Mouse (Mus musculus) liver, adult 2 months (tissue): Measurements from ENCODE around the gene 4930524B15Rik. TPM values are rescaled to one million over a fixed set of nuclear protein-coding genes. Genes with fewer than 3 reads are reported as not detected.
"Not testable (repeated sequence)": the region's sequence is repeated elsewhere in the genome, so short reads cannot be mapped to it uniquely, and the experiment has no call there.

Source experiments
- DNase-seq: peaks from one replicate; pipeline ENCODE4 v3.0.0-alpha.2; 2011; ENCODE audit warnings: low read depth, low spot score; ENCODE audit errors: extremely low read depth
- H3K27ac ChIP-seq: fragments of 200-500 bp; replicated peaks from 2 replicates; pipeline ENCODE4 v1.5.1; 2012; ENCODE audit warnings: low read depth, mild to moderate bottlenecking, control low read depth, inconsistent platforms, low read length; ENCODE audit not compliant: insufficient read depth
- H3K27me3 ChIP-seq: fragments of 200-500 bp; 2 replicates; pipeline ENCODE4 v1.6.1; 2012; ENCODE audit warnings: mild to moderate bottlenecking, moderate library complexity, low read length, inconsistent platforms; ENCODE audit not compliant: control insufficient read depth, insufficient read depth
- H3K36me3 ChIP-seq: fragments of 200-500 bp; 2 replicates; pipeline ENCODE4 v1.6.1; 2012; ENCODE audit warnings: low read length, inconsistent platforms; ENCODE audit not compliant: control insufficient read depth, insufficient read depth
- H3K4me1 ChIP-seq: fragments of 200-500 bp; 2 replicates; pipeline ENCODE4 v1.6.1; 2011; ENCODE audit warnings: low read length; ENCODE audit not compliant: control insufficient read depth, insufficient read depth
- H3K4me3 ChIP-seq: fragments of 200-500 bp; 2 replicates; pipeline ENCODE4 v1.5.1; 2011; ENCODE audit warnings: low read depth, mild to moderate bottlenecking, control low read depth, low read length, moderate library complexity; ENCODE audit not compliant: insufficient read depth
- H3K79me2 ChIP-seq: fragments of 200-500 bp; 2 replicates; pipeline ENCODE4 v1.6.1; 2012; ENCODE audit warnings: inconsistent platforms, mild to moderate bottlenecking, low read length, moderate library complexity; ENCODE audit not compliant: control insufficient read depth, insufficient read depth
- H3K9ac ChIP-seq: fragments of 200-500 bp; 2 replicates; pipeline ENCODE4 v1.6.1; 2012; ENCODE audit warnings: low read depth, mild to moderate bottlenecking, control low read depth, inconsistent platforms, low read length
- CTCF ChIP-seq: fragments of 200-500 bp; IDR thresholded peaks from 2 replicates; pipeline ENCODE4 v1.5.1; 2011; ENCODE audit warnings: low read depth, low read length, control low read depth
- POLR2A ChIP-seq: fragments of 200-500 bp; IDR thresholded peaks from 2 replicates; pipeline ENCODE4 v1.6.1; 2011; ENCODE audit warnings: low read length, control low read depth; ENCODE audit not compliant: insufficient read depth; ENCODE audit errors: extremely low read depth
- WGBS: fragments of 180-500 bp; shearing (Covaris S2); methylation state at CpG from one replicate; pipeline ENCODE4 v1.1.7; 2018; 5-methylcytosine and 5-hydroxymethylcytosine counted together
- polyA plus RNA-seq: library from polyadenylated mRNA; depleted of rRNA; stranded (reverse); fragments of >200 nt; gene quantifications from 2 replicates; pipeline ENCODE4 v1.2.3, GENCODE M21; 2012
- total RNA-seq: library from RNA; depleted of rRNA; stranded (reverse); fragments of >200 nt; gene quantifications from 2 replicates; pipeline ENCODE4 v1.2.3, GENCODE M21; 2014

Gene 4930524B15Rik
- total and polyA plus RNA-seq, 2 experiments: not detected

DNA sequence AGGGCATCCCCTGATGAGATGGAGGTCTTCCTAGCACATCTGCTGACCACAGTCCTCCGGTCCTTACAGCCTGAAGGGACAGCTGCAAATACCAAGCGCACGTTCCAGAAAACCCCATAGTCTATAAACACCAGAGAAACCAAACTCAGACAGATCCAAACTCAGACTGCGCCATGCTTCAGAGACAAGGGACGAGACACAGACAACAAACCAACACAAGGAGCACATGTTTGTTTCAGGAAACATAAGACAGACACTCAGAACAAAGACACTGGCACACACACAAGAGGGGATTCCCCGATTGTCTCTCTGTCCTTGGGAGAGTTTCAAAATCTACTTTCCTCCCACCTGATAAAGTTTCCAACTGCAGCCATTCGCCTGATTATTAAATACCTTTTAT lies 16.4 kb downstream of the 4930524B15Rik start:
- Histone ChIP-seq H3K27ac (no peak overlapping the region), H3K79me2 (no peaks in the 10 kb centered on the region), H3K4me3 (no peak overlapping the region), H3K9ac (no peak overlapping the region), H3K27me3 (no peaks in the 10 kb centered on the region), H3K4me1 (no peaks in the 10 kb centered on the region), H3K36me3 (no peaks in the 10 kb centered on the region)
- TF ChIP-seq POLR2A (no peak), CTCF (no peak)
- DNase-seq: no peak
- WGBS: 84% methylated on average over 7 of the region's 7 CpGs

DNA sequence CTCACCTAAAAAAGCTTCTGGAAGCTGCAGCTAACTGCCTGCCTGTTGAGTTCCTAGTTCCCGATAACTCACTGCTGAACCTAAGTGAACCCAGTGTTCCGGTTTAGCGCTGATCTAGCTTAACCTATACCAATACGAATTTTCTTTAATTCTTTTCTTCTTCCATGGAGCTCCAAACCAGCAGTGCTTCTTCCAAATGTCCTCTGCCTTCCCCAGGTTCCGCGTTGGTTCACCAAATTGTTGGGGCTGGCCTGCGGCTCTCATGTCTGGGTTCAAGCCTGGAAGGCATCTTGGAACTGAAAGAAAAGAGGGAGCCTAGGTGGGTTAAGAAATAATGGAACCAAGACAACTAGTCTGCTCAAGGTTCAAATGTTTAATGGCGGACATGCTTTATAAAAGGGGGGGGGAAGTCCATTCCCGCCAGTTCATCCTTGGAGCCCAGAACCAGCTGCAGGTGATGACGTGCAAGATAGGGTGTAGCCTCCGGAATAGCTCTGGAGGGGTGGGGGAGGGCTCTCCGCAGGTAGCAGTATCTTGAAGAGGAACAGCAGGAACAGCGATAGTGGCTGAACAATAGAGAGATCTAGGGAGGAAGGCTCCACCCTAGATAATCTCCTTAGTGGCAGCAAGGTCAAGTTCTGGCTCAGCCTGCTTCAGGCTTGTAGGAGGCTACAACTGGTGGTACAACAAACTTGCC lies 17.0 kb downstream of the 4930524B15Rik start:
- not testable (repeated sequence) for H3K27ac ChIP-seq, H3K9ac ChIP-seq, H3K36me3 ChIP-seq, H3K79me2 ChIP-seq, H3K27me3 ChIP-seq, H3K4me3 ChIP-seq, H3K4me1 ChIP-seq, DNase-seq
- 78% methylated on average over 13 of the region's 13 CpGs for WGBS

GRCm38 (mm10) chr11:31983249-31983648 lies 17.9 kb downstream of the 4930524B15Rik start:
- Histone ChIP-seq H3K27ac (no peak overlapping the region), H3K79me2 (no peaks in the 10 kb centered on the region), H3K27me3 (no peaks in the 10 kb centered on the region), H3K4me1 (no peaks in the 10 kb centered on the region), H3K36me3 (no peaks in the 10 kb centered on the region), H3K4me3 (no peak overlapping the region), H3K9ac (no peak overlapping the region)
- TF ChIP-seq POLR2A: no peak
- no peak for TF ChIP-seq CTCF
- DNase-seq: no peak

DNA sequence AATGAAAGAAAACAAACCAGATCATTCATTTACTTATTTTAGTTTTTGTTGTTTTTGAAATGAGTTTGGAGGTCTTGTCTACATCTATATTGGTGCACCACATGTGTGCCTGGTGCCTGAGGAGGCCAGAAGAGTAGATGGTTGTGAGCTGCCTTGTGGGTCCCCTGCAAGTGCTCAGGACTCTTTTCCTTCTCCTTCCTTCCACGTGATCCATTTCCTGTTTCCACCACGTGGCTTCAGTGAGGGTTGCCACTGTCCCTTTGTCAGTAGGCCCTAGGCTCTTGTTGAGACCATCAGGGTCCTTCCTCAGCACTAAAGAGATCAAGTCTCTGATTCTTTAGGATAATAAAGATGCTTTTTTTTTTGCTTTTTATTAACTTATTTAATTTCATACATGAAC lies 19.4 kb downstream of the 4930524B15Rik start:
- Histone ChIP-seq H3K4me1 (no peaks in the 10 kb centered on the region), H3K36me3 (no peaks in the 10 kb centered on the region), H3K4me3 (no peak overlapping the region), H3K27me3 (no peaks in the 10 kb centered on the region), H3K79me2 (no peaks in the 10 kb centered on the region), H3K27ac (no peak overlapping the region), H3K9ac (no peak overlapping the region)
- DNase-seq: no peak
- WGBS: 49% methylated on average over 2 of the region's 2 CpGs
- TF ChIP-seq CTCF: no peak
- no peak for TF ChIP-seq POLR2A

- no peak for TF ChIP-seq CTCF
- no peak for TF ChIP-seq POLR2A
- Histone ChIP-seq H3K27me3 (no peaks in the 10 kb centered on the region), H3K36me3 (no peaks in the 10 kb centered on the region), H3K4me1 (no peaks in the 10 kb centered on the region), H3K4me3 (no peak overlapping the region), H3K9ac (no peak overlapping the region), H3K79me2 (no peaks in the 10 kb centered on the region), H3K27ac (no peak overlapping the region)
- DNase-seq: no peak
- 84% methylated on average over 3 of the region's 3 CpGs for WGBS
Measured at GRCm38 (mm10) chr11:31992535-31992934, 27.1 kb downstream of the 4930524B15Rik start.

GRCm38 (mm10) chr11:31999716-32000115 lies 34.3 kb downstream of the 4930524B15Rik start:
- no peak overlapping the region for H3K27ac ChIP-seq
- H3K4me1 ChIP-seq: no peaks in the 10 kb centered on the region
- 47% methylated on average over 2 of the region's 2 CpGs for WGBS
- H3K36me3 ChIP-seq: no peaks in the 10 kb centered on the region
- no peaks in the 10 kb centered on the region for H3K79me2 ChIP-seq
- no peak for DNase-seq
- peaks cover 15% of the 10 kb centered on the region for H3K27me3 ChIP-seq
- H3K9ac ChIP-seq: no peak overlapping the region
- H3K4me3 ChIP-seq: no peak overlapping the region
- TF ChIP-seq POLR2A (no peak), CTCF (no peak)
